Mouse (Mus musculus) hindlimb bud, embryonic 11.5 days (tissue): ENCODE results near the gene Sms.

Experiments
- DNase-seq: peaks from one replicate; pipeline ENCODE4 v3.0.0-alpha.2; 2012; ENCODE audit warnings: low read depth, low spot score; ENCODE audit errors: extremely low spot score

Gene Sms

DNA sequence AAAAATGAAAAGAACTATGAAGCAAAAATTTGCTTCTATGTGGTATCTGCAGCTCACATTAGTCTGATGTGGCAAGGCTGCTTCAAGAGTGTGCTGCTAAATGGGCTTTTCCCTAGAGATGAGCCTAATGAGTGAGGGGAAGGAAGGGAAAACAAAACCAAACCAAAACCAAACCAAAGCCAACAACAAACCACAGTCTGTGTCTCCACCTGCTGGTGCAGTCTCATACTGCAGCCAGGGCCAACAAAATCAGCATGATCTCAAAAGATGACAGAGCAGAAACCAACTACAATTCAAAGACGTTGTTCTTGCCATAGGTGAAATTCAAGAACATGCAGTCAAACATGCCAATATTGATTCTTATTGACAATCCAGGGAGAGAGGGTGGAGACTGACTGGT, 37.7 kb downstream of the Sms start:
- peak; percentile 20 for DNase-seq

DNA sequence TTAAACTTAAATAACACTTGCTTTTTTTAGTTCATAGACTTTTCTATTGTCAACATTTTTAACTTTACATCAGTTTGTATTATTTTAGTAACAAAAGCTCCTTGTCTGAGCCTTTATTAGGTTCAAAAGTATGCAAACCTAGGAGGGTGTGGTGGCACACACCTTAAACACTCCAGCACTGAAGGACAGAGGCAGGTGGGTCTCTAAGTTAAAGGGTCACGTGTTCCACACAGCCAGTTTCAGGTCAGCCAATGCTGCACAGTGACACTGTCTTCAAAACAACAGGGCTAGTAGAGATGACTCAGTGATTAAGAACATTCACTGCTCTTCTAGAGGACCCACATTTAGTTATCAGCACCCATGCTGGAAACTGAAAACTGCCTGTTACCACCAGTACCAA, 43.1 kb downstream of the Sms start:
- no peak for DNase-seq

DNA sequence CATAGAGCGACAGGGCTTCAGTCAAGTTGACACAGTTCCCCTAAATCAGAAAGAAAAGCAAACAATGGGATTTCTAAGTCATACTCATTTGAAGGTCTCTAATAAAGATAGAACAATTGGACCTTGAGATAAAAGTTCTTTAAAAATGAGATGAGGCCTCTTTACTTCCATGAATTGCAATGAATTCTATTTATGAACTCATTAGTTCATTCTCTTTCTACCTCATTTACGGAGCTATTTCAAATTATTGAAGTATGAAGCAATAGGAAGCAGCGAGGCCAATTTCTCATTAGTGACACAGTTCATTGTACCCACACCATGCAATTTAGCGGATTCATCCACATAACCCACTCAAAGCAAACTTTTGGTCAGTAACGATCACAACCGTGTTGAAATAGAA, 44.7 kb downstream of the Sms start:
- no peak for DNase-seq

DNA sequence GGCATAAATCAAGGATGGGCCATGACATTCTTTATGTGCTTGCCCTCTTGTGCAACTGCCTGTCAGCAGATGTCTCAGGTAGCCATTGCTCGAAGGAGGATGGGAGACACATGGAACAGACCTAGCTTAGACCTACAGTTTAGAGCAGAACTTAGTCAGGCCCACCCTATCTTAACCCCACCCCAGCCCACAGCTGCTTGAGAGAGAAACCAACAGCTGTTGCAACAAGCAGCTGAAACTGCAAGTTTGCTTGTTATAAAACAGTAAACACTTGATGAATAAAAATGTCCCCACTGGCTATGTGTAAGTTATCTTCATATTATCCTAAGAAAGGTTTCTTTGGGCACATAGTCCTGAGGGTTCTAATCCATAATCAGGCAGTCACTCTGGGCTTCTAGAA, 57.3 kb downstream of the Sms start:
- DNase-seq, result no peak

DNA sequence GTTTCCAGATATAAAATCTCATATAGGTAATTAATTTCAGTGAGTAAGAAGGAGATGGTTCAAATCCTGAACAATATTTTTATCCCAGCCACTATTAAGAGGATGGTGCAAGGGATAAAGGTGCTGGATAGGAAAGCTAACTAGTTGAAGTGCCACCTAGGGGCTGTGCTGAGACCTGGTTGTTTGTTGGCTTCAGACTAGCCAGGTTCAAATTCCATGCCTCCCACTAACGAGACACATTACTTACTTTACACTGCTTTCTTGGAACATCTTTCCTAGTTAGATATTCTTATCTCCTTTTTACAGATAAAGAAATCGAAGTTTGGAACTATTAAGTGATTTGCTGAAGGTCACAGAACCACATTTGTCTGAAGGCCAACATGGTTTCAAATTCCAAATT, 72.6 kb downstream of the Sms start:
- DNase-seq, result no peak

DNA sequence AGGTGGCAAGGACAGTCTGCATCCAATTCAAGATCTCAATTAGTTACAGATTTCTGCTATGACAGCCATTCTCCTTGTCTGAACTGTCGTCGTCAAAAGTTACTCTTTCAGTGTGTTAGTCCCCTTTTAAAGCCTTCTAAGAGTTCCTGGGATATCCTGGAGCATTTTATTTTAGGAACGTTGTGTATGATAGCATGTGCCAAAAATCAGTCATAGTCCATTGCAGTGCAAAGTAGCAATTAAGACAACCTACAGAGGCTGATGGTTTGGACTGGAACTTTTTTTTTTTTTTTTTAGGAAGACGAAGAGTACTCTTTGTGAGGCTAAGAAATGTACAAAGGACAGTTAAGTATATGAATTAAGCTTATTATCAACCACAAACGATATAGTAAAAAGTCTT, 76.9 kb downstream of the Sms start, which contains the start of gene Phex:
Gene Phex, minus strand, starts transcription at position 101 of the 400 bp plus-strand sequence.
- DNase-seq, result no peak

DNA sequence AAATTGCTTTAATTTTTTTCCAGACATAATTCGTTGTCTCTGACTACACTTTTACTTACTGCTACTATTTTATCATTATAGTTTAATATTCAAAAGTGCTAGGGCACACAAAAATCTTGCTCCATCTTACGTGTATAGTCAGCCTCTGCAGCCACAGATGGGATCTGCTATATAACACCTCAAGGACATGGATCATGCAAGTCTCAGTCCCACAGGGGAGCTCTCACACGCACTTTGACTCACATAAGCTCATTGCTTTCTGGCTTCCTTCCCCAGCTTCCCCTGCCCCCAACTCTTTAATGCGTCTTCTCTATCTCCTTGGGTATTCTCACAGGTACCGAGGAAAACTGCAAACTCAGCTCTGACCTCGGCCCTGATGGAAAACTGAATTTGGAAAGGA, 87.2 kb downstream of the Sms start:
- no peak for DNase-seq
